Mouse (Mus musculus) MEL (cell line): Measurements from ENCODE around the gene Nsd2. TPM values are rescaled to one million over a fixed set of nuclear protein-coding genes. Genes with fewer than 3 reads are reported as not detected.
A peak's percentile ranks its signal among the peaks of the same experiment; 100 is the strongest.

Source experiments
- DNase-seq: peaks from one replicate; pipeline ENCODE4 v3.0.0; 2011; ENCODE audit warnings: low read depth, low spot score
- H3K27ac ChIP-seq: 2 replicates; pipeline ENCODE4 v1.5.1; 2012; ENCODE audit warnings: low read depth, mild to moderate bottlenecking, control low read depth, low read length, moderate library complexity; ENCODE audit not compliant: control insufficient read depth
- H3K27me3 ChIP-seq, 2 experiments: fragments of 150-350 bp in 1 of 2; sonication (generic) in 1 of 2; 2 replicates each; pipeline ENCODE4 v1.6.1; 2012; ENCODE audit warnings: low read length in 2 of 2, mild to moderate bottlenecking in 2 of 2, improper control_type of control experiment in 1 of 2, moderate library complexity in 1 of 2; ENCODE audit not compliant: insufficient read depth in 2 of 2, control insufficient read depth in 1 of 2
- H3K36me3 ChIP-seq, 2 experiments: 2 replicates each; pipeline ENCODE4 v1.6.1; 2012 to 2014; ENCODE audit warnings: low read length in 2 of 2, improper control_type of control experiment in 1 of 2, inconsistent platforms in 1 of 2, mild to moderate bottlenecking in 1 of 2; ENCODE audit not compliant: insufficient read depth in 2 of 2, control insufficient read depth in 1 of 2
- H3K4me1 ChIP-seq, 2 experiments: fragments of 150-350 bp in 1 of 2; sonication (generic) in 1 of 2; 2 replicates each; pipeline ENCODE4 v1.6.1; 2012; ENCODE audit warnings: low read length in 2 of 2, improper control_type of control experiment in 1 of 2, mild to moderate bottlenecking in 1 of 2; ENCODE audit not compliant: insufficient read depth in 2 of 2, control insufficient read depth in 1 of 2
- H3K4me3 ChIP-seq, 2 experiments: fragments of 150-350 bp in 1 of 2; sonication (generic) in 1 of 2; 2 replicates each; pipeline ENCODE4 v1.5.1; 2012; ENCODE audit warnings: low read depth in 2 of 2, low read length in 2 of 2, mild to moderate bottlenecking in 2 of 2, moderate library complexity in 2 of 2, control low read depth in 1 of 2, improper control_type of control experiment in 1 of 2; ENCODE audit not compliant: control insufficient read depth in 1 of 2, insufficient read depth in 1 of 2
- H3K79me2 ChIP-seq: 2 replicates; pipeline ENCODE4 v1.6.1; 2012; ENCODE audit warnings: mild to moderate bottlenecking, low read length, moderate library complexity; ENCODE audit not compliant: control insufficient read depth, poor library complexity, insufficient read depth
- H3K9ac ChIP-seq: 2 replicates; pipeline ENCODE4 v1.6.1; 2012; ENCODE audit warnings: low read depth, mild to moderate bottlenecking, control low read depth, low read length, moderate library complexity; ENCODE audit not compliant: control insufficient read depth, poor library complexity, severe bottlenecking
- H3K9me3 ChIP-seq: fragments of 150-350 bp; sonication (generic); replicated peaks from 2 replicates; pipeline ENCODE4 v1.6.1; 2012; ENCODE audit warnings: mild to moderate bottlenecking, low read length, improper control_type of control experiment, moderate library complexity; ENCODE audit not compliant: insufficient read depth
- BHLHE40 ChIP-seq: IDR thresholded peaks from 2 replicates; pipeline ENCODE4 v1.6.1; 2012; ENCODE audit warnings: low read depth, mild to moderate bottlenecking, inconsistent platforms, low read length, improper control_type of control experiment, borderline replicate concordance
- CHD1 ChIP-seq: IDR thresholded peaks from 2 replicates; pipeline ENCODE4 v1.6.1; 2012; ENCODE audit warnings: low read depth, mild to moderate bottlenecking, inconsistent platforms, low read length, improper control_type of control experiment
- ELF1 ChIP-seq: IDR thresholded peaks from 2 replicates; pipeline ENCODE4 v1.6.1; 2014; ENCODE audit warnings: low read depth, mild to moderate bottlenecking, inconsistent platforms, low read length, improper control_type of control experiment, moderate library complexity
- GABPA ChIP-seq: IDR thresholded peaks from 2 replicates; pipeline ENCODE4 v1.6.1; 2012; ENCODE audit warnings: low read depth, mild to moderate bottlenecking, inconsistent platforms, low read length, improper control_type of control experiment, moderate library complexity
- GATA1 ChIP-seq: IDR thresholded peaks from 2 replicates; pipeline ENCODE4 v1.6.1; 2011; ENCODE audit warnings: low read depth, low read length, improper control_type of control experiment
- JUND ChIP-seq: IDR thresholded peaks from 2 replicates; pipeline ENCODE4 v1.6.1; 2011; ENCODE audit warnings: low read depth, mild to moderate bottlenecking, improper control_type of control experiment, low read length
- MAZ ChIP-seq: IDR thresholded peaks from 2 replicates; pipeline ENCODE4 v1.6.1; 2012; ENCODE audit warnings: low read depth, mild to moderate bottlenecking, inconsistent platforms, low read length, improper control_type of control experiment
- MXI1 ChIP-seq: IDR thresholded peaks from 2 replicates; pipeline ENCODE4 v1.6.1; 2011; ENCODE audit warnings: mild to moderate bottlenecking, low read depth, low read length, improper control_type of control experiment
- MYB ChIP-seq: IDR thresholded peaks from 2 replicates; pipeline ENCODE4 v1.6.1; 2011; ENCODE audit warnings: mild to moderate bottlenecking, low read depth, low read length, improper control_type of control experiment
- POLR2A ChIP-seq, 2 experiments: IDR thresholded peaks; 2 replicates each; pipeline ENCODE4 v1.6.1; 2011 to 2012; ENCODE audit warnings: low read length in 2 of 2, mild to moderate bottlenecking in 2 of 2, control low read depth in 1 of 2, improper control_type of control experiment in 1 of 2, low read depth in 1 of 2, moderate library complexity in 1 of 2; ENCODE audit not compliant: control insufficient read depth in 1 of 2, insufficient read depth in 1 of 2, poor library complexity in 1 of 2
- POLR2AphosphoS2 ChIP-seq: IDR thresholded peaks from 2 replicates; pipeline ENCODE4 v1.6.1; 2011; ENCODE audit warnings: low read length, improper control_type of control experiment
- POLR2AphosphoS5 ChIP-seq: IDR thresholded peaks from 2 replicates; pipeline ENCODE4 v1.6.1; 2012; ENCODE audit warnings: low read depth, borderline replicate concordance, mild to moderate bottlenecking, inconsistent platforms, low read length, moderate library complexity, mixed read lengths
- RCOR1 ChIP-seq: IDR thresholded peaks from 2 replicates; pipeline ENCODE4 v1.6.1; 2012; ENCODE audit warnings: low read depth, mild to moderate bottlenecking, inconsistent platforms, low read length, improper control_type of control experiment
- TBP ChIP-seq: IDR thresholded peaks from 2 replicates; pipeline ENCODE4 v1.8.0; 2011; ENCODE audit warnings: low read depth, low read length, improper control_type of control experiment
- TCF12 ChIP-seq: IDR thresholded peaks from 2 replicates; pipeline ENCODE4 v1.6.1; 2014; ENCODE audit warnings: low read depth, mild to moderate bottlenecking, inconsistent platforms, low read length, improper control_type of control experiment, moderate library complexity
- UBTF ChIP-seq: IDR thresholded peaks from 2 replicates; pipeline ENCODE4 v1.6.1; 2012; ENCODE audit warnings: low read depth, mild to moderate bottlenecking, inconsistent platforms, low read length, improper control_type of control experiment, moderate library complexity, borderline replicate concordance; ENCODE audit not compliant: insufficient read depth
- polyA plus RNA-seq, 2 experiments: library from polyadenylated mRNA; stranded (reverse) in 1 of 2; unstranded in 1 of 2; fragments of >175 nt in 1 of 2; fragments of >200 nt in 1 of 2; gene quantifications; 2 replicates each; pipeline versions ENCODE4 v1.2.1 to v1.2.4; 2012; ENCODE audit warnings: low replicate concordance in 2 of 2, low read depth in 1 of 2; ENCODE audit not compliant: insufficient read length in 2 of 2, insufficient read depth in 1 of 2, missing spikeins in 1 of 2
- total RNA-seq: library from RNA; depleted of rRNA; stranded (reverse); fragments of 300-350 nt; gene quantifications from 2 replicates; pipeline ENCODE4 v1.2.3, GENCODE M21; 2012

Gene Nsd2
- total and polyA plus RNA-seq, 3 experiments = 82.5 to 233 (median 116) TPM

DNA sequence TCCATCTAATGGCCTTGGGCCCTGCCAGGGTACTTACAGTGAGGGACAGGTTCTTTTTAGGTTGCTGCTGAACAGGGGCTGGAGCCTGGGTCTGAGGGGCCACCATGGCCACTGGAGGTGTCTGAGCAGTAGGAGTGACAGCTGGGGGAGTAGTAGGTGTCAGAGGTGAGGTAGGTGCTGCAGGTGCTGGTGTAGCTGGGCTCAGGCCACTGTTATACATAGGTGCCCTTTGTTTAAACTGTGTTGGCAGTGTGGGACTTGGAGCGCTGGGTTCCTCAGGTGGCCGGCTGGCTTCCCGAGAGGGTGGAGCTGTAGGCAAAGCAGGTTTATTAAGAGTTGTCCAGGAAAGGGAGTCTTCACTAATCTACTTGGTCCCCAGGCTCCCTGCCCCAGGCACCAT, 78.7 kb downstream of the Nsd2 start:
- no peak for DNase-seq

DNA sequence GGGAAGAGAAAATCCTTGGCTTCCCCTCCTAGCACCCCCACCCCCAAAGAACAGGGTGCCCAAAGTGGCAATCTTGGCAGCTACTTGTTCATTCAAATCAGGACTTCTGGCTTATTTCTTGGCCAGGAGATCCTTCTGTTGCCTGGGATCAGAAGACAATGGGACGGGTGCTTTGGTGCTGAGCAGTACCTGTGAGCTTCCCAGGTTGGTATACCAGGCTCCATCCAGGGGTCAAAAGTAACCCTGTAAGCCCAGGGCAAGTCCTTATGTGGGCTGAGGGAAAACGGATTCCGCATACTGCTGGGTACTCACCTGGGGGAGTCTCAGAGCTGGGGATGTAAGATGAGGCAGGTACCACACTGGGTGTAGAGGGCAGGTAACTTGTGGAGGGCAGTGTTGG, 79.6 kb downstream of the Nsd2 start:
- Histone ChIP-seq H3K27ac (no peak overlapping the region), H3K4me3 (no peak overlapping the region), H3K79me2 (no peaks in the 10 kb centered on the region), H3K4me1 (no peaks in the 10 kb centered on the region), H3K9ac (no peak overlapping the region), H3K9me3 (no peaks in the 10 kb centered on the region), H3K36me3 (peaks cover 0 to 43% of the 10 kb centered on the region in 2 experiments; a peak in 2 of 4 replicates), H3K27me3 (no peaks in the 10 kb centered on the region)
- no peak for TF ChIP-seq CHD1
- TF ChIP-seq MYB = no peak
- TF ChIP-seq POLR2AphosphoS2 = peak; percentile 14; the same call in 1 of the 2 replicates
- no peak for TF ChIP-seq ELF1
- no peak for TF ChIP-seq MAZ
- no peak for TF ChIP-seq POLR2AphosphoS5
- no peak for TF ChIP-seq TCF12
- TF ChIP-seq UBTF = no peak
- no peak for DNase-seq

More for the DNA sequence above, 78.7 kb downstream of the Nsd2 start:
- no peaks in the 10 kb centered on the region for H3K27me3 ChIP-seq
- H3K27ac ChIP-seq = no peak overlapping the region
- TF ChIP-seq POLR2A (IDR thresholded peaks at IDR 0.05; ENCODE audit: control insufficient read depth in 1 of 2, insufficient read depth in 1 of 2, low read depth in 1 of 2, low read length in 2 of 2, poor library complexity in 1 of 2) (no peak; a peak in 1 of 4 replicates), GABPA (no peak), CHD1 (no peak), TBP (no peak), MXI1 (no peak), ELF1 (no peak), JUND (no peak), BHLHE40 (no peak), TCF12 (no peak), GATA1 (no peak), UBTF (no peak), RCOR1 (no peak)
- TF ChIP-seq, all 39 proteins: peak for 0
- Histone ChIP-seq H3K9ac (no peak overlapping the region), H3K4me1 (no peaks in the 10 kb centered on the region), H3K79me2 (no peaks in the 10 kb centered on the region), H3K4me3 (no peak overlapping the region), H3K36me3 (peaks cover 0 to 43% of the 10 kb centered on the region in 2 experiments; a peak in 2 of 4 replicates), H3K9me3 (no peaks in the 10 kb centered on the region)
